Mouse (Mus musculus): Measurements from ENCODE around the gene Fbxl20. TPM values are rescaled to one million over a fixed set of nuclear protein-coding genes. Genes with fewer than 3 reads are reported as not detected.

The Fbxl20 gene
- polyA plus RNA-seq, 1 experiment from 2014 or later, result 10.2 TPM

DNA sequence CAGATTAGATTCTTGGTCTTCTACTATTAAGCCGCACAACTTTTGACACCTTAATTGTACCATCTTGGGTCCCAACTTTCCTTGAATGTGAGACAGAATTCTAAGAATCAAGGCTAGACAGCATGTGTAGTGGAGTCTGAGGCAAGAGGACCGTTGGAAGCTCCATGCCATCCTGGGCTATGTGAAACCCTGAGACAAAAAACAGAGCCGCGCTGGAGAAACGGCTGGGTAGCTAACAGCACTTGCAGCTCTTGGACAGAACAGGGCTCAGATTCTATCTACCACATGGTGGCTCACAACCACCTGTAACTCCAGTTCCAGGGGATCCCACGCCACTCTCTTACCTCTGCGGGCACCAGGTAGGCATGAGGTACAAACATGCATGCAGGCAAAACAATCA lies 4.3 kb downstream of the Fbxl20 start:
- Histone ChIP-seq H3K27ac (no peak overlapping the region), H3K4me1 (peaks cover 25% of the 10 kb centered on the region), H3K9ac (no peak overlapping the region), H3K36me3 (0 out of 2 replicates have a peak, but pooled peaks cover 5% of the 10 kb centered on the region), H3K9me3 (replicated peaks) (no peaks in the 10 kb centered on the region), H3K4me3 (no peak overlapping the region), H3K27me3 (replicated peaks) (no peaks in the 10 kb centered on the region), H3K4me2 (no peak overlapping the region)
- no peak for ATAC-seq
- WGBS (ENCODE audit: insufficient replicate concordance), result 64% methylated on average over 7 of the region's 7 CpGs

DNA sequence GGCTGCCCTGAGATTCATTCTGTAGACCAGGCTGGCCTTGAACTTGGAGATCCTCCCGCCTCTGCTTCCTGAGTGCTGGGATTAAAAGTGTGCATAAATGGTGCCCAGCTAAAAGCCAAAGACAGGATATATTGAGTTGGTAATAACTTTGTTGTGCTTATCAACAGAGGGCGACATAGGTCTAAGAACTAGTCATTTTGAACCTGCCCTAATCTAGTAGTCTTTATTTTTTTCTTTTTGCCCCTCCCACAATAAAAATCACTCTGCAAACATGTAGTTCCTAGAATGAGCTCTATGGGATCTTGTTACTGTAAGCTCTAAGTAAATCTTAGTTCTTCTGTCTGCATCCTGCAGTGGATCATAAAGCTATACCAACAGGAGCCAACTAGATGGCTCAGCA lies 7.7 kb downstream of the Fbxl20 start:
- Histone ChIP-seq H3K4me2 (no peak overlapping the region), H3K9ac (no peak overlapping the region), H3K4me3 (no peak overlapping the region), H3K9me3 (replicated peaks) (no peaks in the 10 kb centered on the region), H3K27ac (no peak overlapping the region), H3K36me3 (0 out of 2 replicates have a peak, but pooled peaks cover 5% of the 10 kb centered on the region), H3K4me1 (peaks cover 14% of the 10 kb centered on the region), H3K27me3 (replicated peaks) (no peaks in the 10 kb centered on the region)
- WGBS (ENCODE audit: insufficient replicate concordance), result 61% methylated on average over 2 of the region's 2 CpGs
- ATAC-seq, result no peak

DNA sequence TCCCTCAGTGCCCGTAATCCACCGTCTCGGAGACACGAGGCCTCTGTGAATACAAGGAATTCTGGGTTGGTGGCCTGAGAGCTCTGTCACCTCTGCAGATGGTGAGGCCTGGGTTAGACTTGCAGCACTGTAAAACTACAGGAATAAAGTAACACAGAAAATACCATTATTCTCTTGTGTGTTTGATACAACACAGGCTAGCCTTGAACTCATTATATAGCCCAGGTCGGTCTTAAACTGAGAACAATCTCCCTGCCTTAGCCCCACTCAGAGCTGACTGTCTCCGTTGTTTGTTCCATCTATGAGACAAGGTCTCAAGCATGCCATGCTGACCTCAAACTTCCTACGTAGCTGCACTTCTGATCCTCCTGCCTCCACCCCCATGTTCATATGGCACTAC lies 11.3 kb downstream of the Fbxl20 start:
- no peaks in the 10 kb centered on the region for H3K27me3 ChIP-seq (replicated peaks)
- H3K9me3 ChIP-seq (replicated peaks), result no peaks in the 10 kb centered on the region
- H3K4me2 ChIP-seq, result no peak overlapping the region
- H3K9ac ChIP-seq, result no peak overlapping the region
- peaks cover 6% of the 10 kb centered on the region for H3K4me1 ChIP-seq
- H3K36me3 ChIP-seq, result peaks cover 5% of the 10 kb centered on the region; the same call in 1 of the 2 replicates
- no peak for ATAC-seq
- H3K4me3 ChIP-seq, result no peak overlapping the region
- WGBS (ENCODE audit: insufficient replicate concordance), result 81% methylated on average over 7 of the region's 7 CpGs
- no peak overlapping the region for H3K27ac ChIP-seq

DNA sequence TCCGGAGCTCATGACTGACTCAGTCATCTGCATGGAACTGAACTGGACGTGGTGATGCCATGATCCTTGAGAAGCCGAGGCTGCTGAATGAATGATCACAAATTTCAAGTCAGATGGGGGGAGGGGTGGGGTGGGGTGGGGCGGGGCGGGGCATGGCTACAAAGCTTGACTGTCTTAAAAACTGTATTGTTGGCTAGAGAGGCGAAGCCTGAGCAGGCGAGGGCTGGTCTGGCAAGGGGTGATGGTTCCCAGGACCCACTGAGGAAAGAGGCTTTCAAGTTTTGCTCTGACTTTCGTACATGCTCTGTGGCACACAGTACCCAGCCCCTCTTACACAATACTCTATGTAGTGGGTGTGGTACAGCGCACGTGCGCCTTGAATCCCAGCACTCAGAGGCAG lies 12.4 kb downstream of the Fbxl20 start:
- Histone ChIP-seq H3K4me1 (peaks cover 6% of the 10 kb centered on the region), H3K9ac (no peak overlapping the region), H3K4me2 (no peak overlapping the region), H3K4me3 (no peak overlapping the region), H3K36me3 (peaks cover 5% of the 10 kb centered on the region; the same call in 1 of the 2 replicates), H3K27ac (no peak overlapping the region), H3K9me3 (replicated peaks) (no peaks in the 10 kb centered on the region), H3K27me3 (replicated peaks) (no peaks in the 10 kb centered on the region)
- WGBS (ENCODE audit: insufficient replicate concordance), result 85% methylated on average over 11 of the region's 11 CpGs
- no peak for ATAC-seq

DNA sequence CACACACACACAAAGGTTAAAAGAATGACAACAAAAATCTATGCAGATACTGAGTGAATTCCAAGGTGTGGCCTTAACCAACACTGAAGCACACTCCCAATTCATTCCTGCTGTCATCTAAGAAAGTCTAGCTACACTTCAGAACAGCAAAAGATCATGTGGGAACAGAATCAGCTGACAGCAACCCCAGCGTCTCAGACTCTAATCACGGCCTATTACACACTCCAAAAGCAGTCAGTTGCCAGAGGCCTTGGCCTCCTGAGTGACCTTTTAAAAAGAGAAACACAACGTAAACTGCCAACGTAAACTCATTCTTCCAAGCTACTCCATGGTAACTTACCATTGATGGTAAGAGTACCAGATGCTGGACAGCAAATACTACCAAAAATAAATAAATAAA lies 15.3 kb downstream of the Fbxl20 start:
- no peak overlapping the region for H3K4me2 ChIP-seq
- no peak overlapping the region for H3K27ac ChIP-seq
- H3K9me3 ChIP-seq (replicated peaks), result no peaks in the 10 kb centered on the region
- H3K36me3 ChIP-seq, result no peaks in the 10 kb centered on the region; the same call in 1 of the 2 replicates
- ATAC-seq, result no peak
- no peak overlapping the region for H3K4me3 ChIP-seq
- no peaks in the 10 kb centered on the region for H3K27me3 ChIP-seq (replicated peaks)
- peaks cover 6% of the 10 kb centered on the region for H3K4me1 ChIP-seq
- 73% methylated on average over 4 of the region's 4 CpGs for WGBS (ENCODE audit: insufficient replicate concordance)
- H3K9ac ChIP-seq, result no peak overlapping the region

DNA sequence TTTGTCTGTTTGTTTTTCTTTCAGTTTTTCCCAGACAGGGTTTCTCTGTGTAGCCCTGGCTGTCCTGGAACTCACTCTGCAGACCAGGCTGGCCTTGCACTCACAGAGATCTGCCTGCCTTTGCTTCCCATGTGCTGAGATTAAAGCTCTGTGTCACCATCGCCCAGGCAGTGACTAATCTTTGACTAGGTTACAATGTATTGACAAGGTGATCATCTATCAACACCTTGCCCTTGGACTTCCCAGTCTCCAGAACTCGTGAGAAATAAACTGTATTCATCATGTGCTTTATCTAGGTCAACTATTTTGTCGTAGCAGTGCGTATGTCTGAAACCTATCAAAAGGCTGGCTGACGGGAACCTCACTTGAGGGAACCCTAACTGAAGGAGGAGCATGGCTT lies 26.8 kb downstream of the Fbxl20 start:
- ATAC-seq, result no peak
- H3K4me3 ChIP-seq, result no peak overlapping the region
- H3K4me1 ChIP-seq, result peaks cover 8% of the 10 kb centered on the region; the same call in 1 of the 2 replicates
- no peaks in the 10 kb centered on the region for H3K27me3 ChIP-seq (replicated peaks)
- 77% methylated on average over 5 of the region's 5 CpGs for WGBS (ENCODE audit: insufficient replicate concordance)
- peaks cover 18% of the 10 kb centered on the region for H3K36me3 ChIP-seq
- no peaks in the 10 kb centered on the region for H3K9me3 ChIP-seq (replicated peaks)
- H3K27ac ChIP-seq, result no peak overlapping the region
- no peak overlapping the region for H3K4me2 ChIP-seq
- no peak overlapping the region for H3K9ac ChIP-seq

DNA sequence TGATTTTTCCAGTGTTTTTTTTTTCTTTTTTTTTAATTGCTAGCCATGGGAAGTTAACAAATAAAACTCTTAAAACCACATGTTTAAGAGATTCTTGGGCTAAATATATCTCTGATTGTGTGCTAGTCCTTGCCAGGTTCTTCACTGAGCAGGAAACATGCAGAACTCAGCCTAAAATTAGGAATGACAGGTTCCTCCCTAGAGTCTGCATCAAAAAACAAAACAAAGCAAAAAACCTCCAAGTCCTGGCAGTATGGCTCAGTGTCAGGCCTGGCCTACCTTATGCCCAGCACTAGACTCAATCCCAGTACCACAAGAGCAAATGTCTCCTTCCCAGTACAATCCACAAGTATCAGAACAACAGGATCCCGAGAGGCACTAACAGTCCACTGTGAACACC lies 35.8 kb downstream of the Fbxl20 start:
- Histone ChIP-seq H3K4me1 (no peaks in the 10 kb centered on the region), H3K9me3 (replicated peaks) (no peaks in the 10 kb centered on the region), H3K27ac (no peak overlapping the region), H3K27me3 (replicated peaks) (no peaks in the 10 kb centered on the region), H3K4me2 (no peak overlapping the region), H3K36me3 (peaks cover 41% of the 10 kb centered on the region), H3K4me3 (no peak overlapping the region), H3K9ac (no peak overlapping the region)
- 81% methylated on average over 1 of the region's 1 CpGs for WGBS (ENCODE audit: insufficient replicate concordance)
- ATAC-seq, result no peak

DNA sequence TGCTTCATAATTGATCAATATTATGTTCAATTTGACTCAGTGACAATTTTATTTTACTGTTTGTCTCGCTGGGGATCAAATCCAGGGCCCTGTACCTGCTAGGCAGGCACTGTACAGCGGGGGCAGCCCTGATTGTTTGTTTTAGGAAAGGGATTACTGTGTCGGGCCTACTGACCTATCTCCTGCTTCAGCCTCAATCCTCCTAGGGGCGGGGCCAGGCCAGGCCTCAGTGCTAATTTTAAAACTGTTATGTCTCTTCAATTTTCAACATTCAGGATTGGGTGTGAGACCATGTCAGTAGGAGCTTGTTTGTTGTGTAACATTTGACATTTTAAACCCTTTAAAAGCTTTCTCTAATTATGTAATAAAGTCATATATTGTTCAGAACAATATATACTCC lies 36.7 kb downstream of the Fbxl20 start:
- WGBS (ENCODE audit: insufficient replicate concordance), result 58% methylated on average over 4 of the region's 4 CpGs
- no peak overlapping the region for H3K4me2 ChIP-seq
- no peak overlapping the region for H3K9ac ChIP-seq
- ATAC-seq, result no peak
- H3K27ac ChIP-seq, result no peak overlapping the region
- H3K27me3 ChIP-seq (replicated peaks), result no peaks in the 10 kb centered on the region
- H3K9me3 ChIP-seq (replicated peaks), result no peaks in the 10 kb centered on the region
- no peak overlapping the region for H3K4me3 ChIP-seq
- peaks cover 50% of the 10 kb centered on the region for H3K36me3 ChIP-seq
- no peaks in the 10 kb centered on the region for H3K4me1 ChIP-seq

DNA sequence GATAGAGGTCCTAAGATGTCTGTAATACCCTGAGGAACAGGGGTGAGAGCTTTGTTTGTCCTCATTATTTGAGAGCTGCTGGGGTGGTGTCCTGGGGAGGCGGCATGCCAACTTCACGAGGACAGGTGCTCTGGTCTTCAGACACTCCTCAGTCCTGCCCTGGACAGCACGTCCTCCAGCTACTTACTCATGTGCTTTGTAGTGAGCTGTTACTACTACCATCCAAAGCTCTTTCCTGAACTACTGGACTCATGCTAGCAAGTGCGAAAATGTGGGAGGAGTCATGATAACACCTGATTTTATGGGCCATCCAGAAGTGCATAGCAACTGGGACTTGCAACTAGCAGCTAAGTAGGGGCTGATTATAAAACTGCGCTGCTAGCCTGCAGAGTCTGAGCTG lies 40.5 kb downstream of the Fbxl20 start:
- Histone ChIP-seq H3K4me2 (no peak overlapping the region), H3K4me1 (no peaks in the 10 kb centered on the region), H3K4me3 (no peak overlapping the region), H3K27me3 (replicated peaks) (no peaks in the 10 kb centered on the region), H3K9me3 (replicated peaks) (no peaks in the 10 kb centered on the region), H3K36me3 (peaks cover 67% of the 10 kb centered on the region), H3K9ac (no peak overlapping the region), H3K27ac (no peak overlapping the region)
- WGBS (ENCODE audit: insufficient replicate concordance), result 81% methylated on average over 5 of the region's 5 CpGs
- ATAC-seq, result no peak

DNA sequence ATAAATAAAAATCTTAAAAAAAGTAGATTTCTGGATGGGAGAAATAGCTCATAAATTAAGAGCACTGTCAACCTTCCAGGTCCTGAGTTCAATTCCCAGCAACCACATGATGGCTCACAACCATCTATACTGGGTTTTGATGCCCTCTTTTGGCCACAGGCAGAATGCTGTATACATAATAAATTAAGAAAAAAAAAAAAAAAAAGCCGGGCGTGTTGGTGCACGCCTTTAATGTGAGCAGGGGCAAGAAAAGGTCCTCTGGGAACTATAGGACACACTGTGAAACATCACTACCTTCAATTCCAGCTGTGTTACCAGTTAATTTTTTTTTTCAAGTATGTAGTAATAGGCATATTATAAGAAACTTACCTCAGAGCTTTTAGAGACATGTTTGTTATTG lies 48.9 kb downstream of the Fbxl20 start:
- Histone ChIP-seq H3K9me3 (replicated peaks) (no peaks in the 10 kb centered on the region), H3K36me3 (peaks cover 57% of the 10 kb centered on the region), H3K9ac (no peak overlapping the region), H3K27me3 (replicated peaks) (no peaks in the 10 kb centered on the region), H3K4me1 (no peaks in the 10 kb centered on the region), H3K4me3 (no peak overlapping the region), H3K4me2 (no peak overlapping the region), H3K27ac (no peak overlapping the region)
- 88% methylated on average over 3 of the region's 3 CpGs for WGBS (ENCODE audit: insufficient replicate concordance)
- ATAC-seq, result no peak

DNA sequence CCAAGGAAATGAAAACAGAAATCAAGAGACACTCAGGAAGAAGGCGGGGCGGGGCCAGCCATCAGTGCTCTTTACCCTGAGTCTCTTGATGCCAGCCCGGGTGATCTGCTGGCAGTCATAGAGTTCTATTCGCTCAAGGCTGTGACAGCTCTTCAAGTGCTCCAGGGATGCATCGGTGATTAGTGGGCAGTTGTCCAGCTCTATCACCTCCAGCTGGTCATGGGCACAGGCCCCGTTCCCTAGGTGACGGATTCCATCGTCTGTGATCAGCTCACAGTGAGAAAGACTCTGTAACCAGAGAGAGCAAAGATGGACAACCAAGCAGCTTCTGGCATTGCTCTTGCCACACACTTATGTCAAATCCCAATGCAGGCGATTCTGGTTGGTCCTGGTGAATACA lies 59.6 kb downstream of the Fbxl20 start:
- WGBS (ENCODE audit: insufficient replicate concordance), result 80% methylated on average over 9 of the region's 9 CpGs

DNA sequence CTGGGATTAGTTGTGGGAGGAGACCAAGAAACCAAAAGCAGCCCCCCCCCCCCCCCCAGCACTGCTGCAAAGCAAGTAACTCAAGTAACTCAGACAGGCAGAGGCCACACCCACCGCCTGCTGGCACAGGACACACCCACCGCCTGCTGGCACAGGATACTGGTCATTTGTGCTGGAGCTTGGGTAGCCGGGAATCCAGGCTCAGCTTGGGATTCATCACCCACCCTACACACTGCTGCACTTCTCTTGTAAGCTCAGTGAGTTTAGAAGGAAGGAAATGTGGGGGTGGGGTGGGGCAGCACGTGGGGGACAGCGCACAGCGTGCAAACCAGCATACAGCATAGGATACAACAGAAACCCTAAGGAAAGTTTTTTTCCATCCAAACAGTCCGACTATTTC lies 62.0 kb downstream of the Fbxl20 start:
- WGBS (ENCODE audit: insufficient replicate concordance), result 24% methylated on average over 7 of the region's 7 CpGs
- Histone ChIP-seq H3K4me1 (peaks cover 6% of the 10 kb centered on the region), H3K27ac (no peak overlapping the region), H3K36me3 (peaks cover 38% of the 10 kb centered on the region), H3K9ac (no peak overlapping the region), H3K27me3 (replicated peaks) (no peaks in the 10 kb centered on the region), H3K4me2 (no peak overlapping the region), H3K4me3 (no peak overlapping the region), H3K9me3 (replicated peaks) (no peaks in the 10 kb centered on the region)
- no peak for ATAC-seq

More for the DNA sequence above, 59.6 kb downstream of the Fbxl20 start:
- H3K4me2 ChIP-seq, result no peak overlapping the region
- H3K27ac ChIP-seq, result no peak overlapping the region
- H3K4me1 ChIP-seq, result peaks cover 6% of the 10 kb centered on the region
- H3K4me3 ChIP-seq, result no peak overlapping the region
- H3K27me3 ChIP-seq (replicated peaks), result no peaks in the 10 kb centered on the region
- H3K9me3 ChIP-seq (replicated peaks), result no peaks in the 10 kb centered on the region
- ATAC-seq, result no peak
- H3K9ac ChIP-seq, result no peak overlapping the region
- H3K36me3 ChIP-seq, result peaks cover 42% of the 10 kb centered on the region

DNA sequence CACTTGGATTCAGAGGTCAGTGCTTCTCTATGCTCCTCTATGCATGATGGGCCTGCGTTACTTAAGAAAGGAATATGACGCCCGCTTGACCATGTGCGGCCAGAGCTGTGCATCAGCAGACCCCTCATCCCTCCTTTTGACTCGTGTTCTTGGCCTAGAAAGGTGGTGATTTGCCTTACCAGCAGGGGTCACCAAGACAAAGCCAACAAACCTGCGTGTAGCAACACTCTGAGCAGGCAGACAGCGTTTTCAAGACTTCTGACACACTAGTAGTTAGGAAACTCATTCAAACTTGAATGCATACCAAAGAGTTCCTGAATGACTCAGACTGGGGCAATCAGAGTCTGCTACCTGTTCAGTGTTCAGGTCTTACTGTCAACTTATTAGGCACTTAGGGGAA lies 63.6 kb downstream of the Fbxl20 start:
- ATAC-seq, result no peak
- no peak overlapping the region for H3K27ac ChIP-seq
- no peaks in the 10 kb centered on the region for H3K9me3 ChIP-seq (replicated peaks)
- peaks cover 6% of the 10 kb centered on the region for H3K4me1 ChIP-seq
- peaks cover 26% of the 10 kb centered on the region for H3K36me3 ChIP-seq
- no peak overlapping the region for H3K4me3 ChIP-seq
- no peaks in the 10 kb centered on the region for H3K27me3 ChIP-seq (replicated peaks)
- WGBS (ENCODE audit: insufficient replicate concordance), result 73% methylated on average over 7 of the region's 7 CpGs
- H3K4me2 ChIP-seq, result no peak overlapping the region
- no peak overlapping the region for H3K9ac ChIP-seq
